Mouse (Mus musculus) olfactory bulb, adult 2 months (tissue): ENCODE results near the gene Mb21d2.

Source experiments
- CTCF ChIP-seq: fragments of 200-500 bp; IDR thresholded peaks from 2 replicates; pipeline ENCODE4 v1.5.1; 2012; ENCODE audit warnings: low read depth, mild to moderate bottlenecking, low read length, moderate library complexity; ENCODE audit not compliant: insufficient read depth
- POLR2A ChIP-seq: fragments of 200-500 bp; IDR thresholded peaks from 2 replicates; pipeline ENCODE4 v1.6.1; 2012; ENCODE audit warnings: mild to moderate bottlenecking, low read depth, low read length, moderate library complexity; ENCODE audit not compliant: insufficient read depth

- TF ChIP-seq POLR2A (no peak), CTCF (no peak)
These were observed 48.7 kb downstream of the Mb21d2 start for GRCm38 (mm10) chr16:28880756-28881155.
